Mouse (Mus musculus) c-Kit-positive CD71-positive TER-119-negative erythroid progenitor cells, embryonic 14.5 days (primary cell): ENCODE measurements around the gene Proser1.

ENCODE experiments used
- DNase-seq: peaks from one replicate; pipeline ENCODE4 v3.0.0-alpha.2; 2013; ENCODE audit warnings: low read depth

Proser1 gene

GRCm38 (mm10) chr3:53466481-53466880, 3.0 kb downstream of the Proser1 start:
- DNase-seq, result no peak

GRCm38 (mm10) chr3:53467356-53467755, 3.9 kb downstream of the Proser1 start:
- DNase-seq, result no peak

- no peak for DNase-seq
These were observed 6.2 kb downstream of the Proser1 start for GRCm38 (mm10) chr3:53469650-53470049.

GRCm38 (mm10) chr3:53472061-53472460, 8.6 kb downstream of the Proser1 start:
- DNase-seq, result no peak

GRCm38 (mm10) chr3:53474179-53474578, 10.7 kb downstream of the Proser1 start:
- DNase-seq, result no peak

GRCm38 (mm10) chr3:53475889-53476288, 12.4 kb downstream of the Proser1 start:
- DNase-seq, result peak; percentile 24

- DNase-seq, result no peak
These were observed 14.0 kb downstream of the Proser1 start for GRCm38 (mm10) chr3:53477468-53477867.

- no peak for DNase-seq
These were observed 15.1 kb downstream of the Proser1 start for GRCm38 (mm10) chr3:53478419-53479046.

- DNase-seq, result no peak
These were observed 20.1 kb downstream of the Proser1 start for GRCm38 (mm10) chr3:53483414-53484059.

GRCm38 (mm10) chr3:53486561-53486960, 23.1 kb downstream of the Proser1 start:
- DNase-seq, result no peak

- DNase-seq, result no peak
These were observed 23.6 kb downstream of the Proser1 start for GRCm38 (mm10) chr3:53486996-53487576.

GRCm38 (mm10) chr3:53488353-53488752, 24.9 kb downstream of the Proser1 start, which contains the start of gene Stoml3:
Gene Stoml3 (plus strand): TSS chr3:53488653.
- DNase-seq, result no peak

GRCm38 (mm10) chr3:53498351-53498905, 35.0 kb downstream of the Proser1 start:
- DNase-seq, result no peak

GRCm38 (mm10) chr3:53502428-53502827, 39.0 kb downstream of the Proser1 start:
- no peak for DNase-seq

- no peak for DNase-seq
These were observed 49.6 kb downstream of the Proser1 start for GRCm38 (mm10) chr3:53513096-53513495.

GRCm38 (mm10) chr3:53514221-53515065, 51.0 kb downstream of the Proser1 start:
- DNase-seq, result no peak

GRCm38 (mm10) chr3:53522794-53523193, 59.3 kb downstream of the Proser1 start:
- no peak for DNase-seq

- peak; percentile 40 for DNase-seq
These were observed 62.3 kb downstream of the Proser1 start for GRCm38 (mm10) chr3:53525737-53526136.

GRCm38 (mm10) chr3:53530305-53530704, 66.8 kb downstream of the Proser1 start:
- no peak for DNase-seq
